Mouse (Mus musculus) lung, postnatal 25 days (tissue): ENCODE data around the gene Ppp1r12b.
A peak's percentile ranks its signal among the peaks of the same experiment; 100 is the strongest.

Experiments
- DNase-seq: peaks from one replicate; pipeline ENCODE4 v3.0.0; 2022; ENCODE audit warnings: low spot score

The Ppp1r12b gene

DNA sequence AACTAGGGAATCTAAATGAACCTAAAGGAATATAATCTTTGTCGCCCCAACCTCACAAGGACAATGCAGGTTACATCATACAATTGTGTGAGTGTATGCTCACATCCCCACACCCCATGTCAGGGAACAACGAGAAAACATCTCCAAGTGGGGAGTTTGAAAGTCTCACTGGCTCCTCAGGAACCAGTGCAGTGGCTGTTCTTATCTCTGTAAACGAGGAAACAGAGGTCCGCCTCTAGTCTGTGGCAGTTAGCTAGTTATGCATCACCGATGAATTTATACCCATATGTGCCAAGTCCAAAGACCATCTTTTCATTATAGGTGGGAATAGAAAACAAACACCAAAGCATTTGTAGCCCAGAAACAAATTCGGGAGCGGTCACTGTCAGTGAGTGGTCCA is 194.2 kb downstream of the Ppp1r12b start:
- DNase-seq: no peak

DNA sequence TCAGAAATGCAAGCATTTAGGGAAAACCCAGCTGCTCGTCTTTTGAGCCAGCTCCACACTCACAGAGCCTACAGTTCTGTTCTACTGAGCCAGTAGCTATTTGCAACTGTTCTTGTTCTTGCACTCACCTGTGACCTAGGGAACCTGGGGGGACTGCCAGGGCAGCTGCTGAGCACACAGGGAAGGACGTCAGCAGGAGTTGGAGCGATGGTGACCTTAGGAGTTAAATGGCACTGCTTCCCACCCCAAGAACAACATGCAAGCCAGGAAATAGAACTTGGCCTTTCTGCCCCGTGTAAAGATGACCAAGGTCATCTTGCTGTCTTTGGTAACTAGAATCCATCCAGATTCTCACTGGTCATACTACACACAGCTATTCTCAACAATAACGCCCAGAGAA is 195.1 kb downstream of the Ppp1r12b start:
- DNase-seq: no peak

DNA sequence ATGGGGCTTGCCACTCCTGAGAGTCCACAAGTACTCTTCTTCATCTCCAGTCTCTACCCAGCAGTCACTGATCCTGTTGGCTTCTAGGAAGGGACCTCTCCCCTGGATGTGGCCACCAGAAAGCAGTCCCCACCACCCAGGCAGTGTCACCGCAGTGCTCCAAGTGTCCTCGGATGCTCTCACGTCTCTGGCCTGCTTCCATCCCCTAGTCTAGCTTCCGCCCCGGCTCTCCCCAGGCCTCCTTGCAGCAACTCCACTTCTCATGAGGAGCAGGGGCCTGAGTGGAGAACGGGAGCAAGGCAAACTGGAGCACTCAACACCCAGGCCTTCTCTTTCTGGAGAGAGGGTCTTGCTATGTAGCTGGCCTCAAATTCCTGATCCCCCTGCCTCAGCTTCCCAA is 196.6 kb downstream of the Ppp1r12b start:
- no peak for DNase-seq

DNA sequence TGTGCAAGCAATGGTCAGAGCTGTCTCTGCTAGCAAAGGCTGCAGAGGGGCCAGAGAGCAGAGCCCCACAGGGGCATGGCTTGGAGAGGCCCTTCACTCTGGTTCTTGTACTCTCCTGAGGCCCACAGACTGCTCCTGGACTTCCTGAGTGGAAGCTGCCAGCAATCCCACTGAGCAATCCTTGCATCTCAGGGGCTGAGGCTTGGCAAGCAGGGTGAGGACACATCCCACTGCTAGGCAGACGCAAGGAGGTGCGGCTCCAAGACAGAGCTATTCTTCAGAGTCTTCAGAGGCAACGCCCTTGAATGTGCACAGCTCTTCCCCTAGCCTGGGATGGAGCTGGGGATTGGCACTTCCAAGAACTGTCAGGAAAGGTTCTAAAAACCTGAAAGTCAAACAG is 198.5 kb downstream of the Ppp1r12b start:
- no peak for DNase-seq

DNA sequence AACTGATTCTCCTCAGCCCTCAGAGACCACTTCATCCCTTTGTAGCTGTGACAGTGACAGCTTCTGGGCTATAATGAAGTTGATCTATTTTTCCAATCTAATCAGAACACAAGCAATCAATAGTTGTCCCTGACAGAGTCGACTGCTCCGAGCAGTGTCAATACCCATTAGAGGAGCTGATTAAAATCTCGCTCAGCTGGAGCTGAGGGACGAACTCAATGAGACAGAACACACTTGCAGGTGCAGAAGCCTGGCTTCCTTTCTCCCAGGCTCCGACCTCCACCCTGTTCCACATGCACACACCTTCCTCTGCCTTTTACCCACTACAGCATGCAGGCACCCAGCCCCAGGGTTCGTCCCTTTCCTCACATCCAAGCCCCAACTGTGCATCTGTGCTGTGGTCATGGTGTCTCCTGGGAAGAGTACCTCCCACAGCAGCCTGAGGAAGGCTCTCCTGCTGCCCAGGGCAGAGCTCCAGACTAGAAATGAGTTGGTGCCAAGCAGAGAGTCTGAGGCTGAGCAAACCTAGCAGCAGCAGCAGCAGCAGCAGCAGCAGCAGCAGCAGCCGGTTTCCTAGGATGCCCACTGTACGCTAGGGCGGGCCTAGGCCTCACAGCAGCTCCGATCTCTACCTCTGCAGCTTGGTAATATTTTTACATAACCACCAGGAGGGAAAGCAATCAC is 199.4 kb downstream of the Ppp1r12b start:
- DNase-seq: no peak

DNA sequence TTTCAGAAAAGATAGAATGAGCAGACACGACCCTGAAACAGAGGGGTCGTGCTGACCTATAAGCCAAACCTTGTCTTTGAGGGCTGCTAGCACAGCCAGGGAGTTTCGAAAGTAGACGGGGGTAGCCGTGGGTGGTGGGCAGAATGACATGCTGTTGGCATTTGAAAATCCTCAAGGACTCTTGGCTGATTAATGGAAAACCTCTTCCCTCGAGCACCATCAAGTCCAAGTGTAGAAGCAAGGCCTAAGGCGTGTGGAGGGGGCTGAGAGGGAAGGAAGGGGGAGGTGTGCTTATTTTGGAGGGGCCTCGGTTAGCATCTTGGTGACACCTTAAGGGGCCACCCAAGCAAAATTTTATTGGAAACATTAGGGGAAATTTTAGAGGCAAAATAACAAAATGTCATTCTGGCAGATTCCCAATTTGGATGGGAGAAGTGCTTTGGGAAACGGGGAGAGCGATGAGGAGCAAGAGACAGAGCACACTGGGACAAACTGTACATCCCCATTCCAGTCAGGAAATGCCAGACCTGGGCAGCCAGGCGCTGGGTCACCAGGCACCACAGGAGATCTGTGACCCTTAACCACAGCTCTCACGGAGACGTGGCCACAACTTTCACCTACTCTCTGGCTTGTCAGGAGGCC is 200.1 kb downstream of the Ppp1r12b start:
- no peak for DNase-seq

DNA sequence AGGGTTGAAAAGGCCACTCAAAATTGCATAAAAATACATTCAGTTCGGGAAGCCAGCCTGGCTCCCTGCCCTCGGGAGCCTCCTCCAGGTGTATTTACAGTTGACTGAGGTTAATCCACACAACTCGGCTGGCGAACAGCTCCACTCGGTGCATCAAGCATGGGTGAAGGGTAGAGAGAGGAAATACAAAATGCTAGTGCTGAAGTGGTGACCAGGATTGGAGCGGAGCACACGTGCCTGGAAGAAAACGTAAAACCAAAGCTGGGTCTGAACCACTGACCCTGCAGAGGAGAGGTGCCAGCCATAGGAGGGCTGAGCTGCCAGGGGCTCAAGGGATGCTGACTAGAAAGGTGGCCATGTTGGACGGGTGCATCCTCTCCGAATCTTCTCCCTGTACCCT is 200.9 kb downstream of the Ppp1r12b start:
- DNase-seq: no peak

DNA sequence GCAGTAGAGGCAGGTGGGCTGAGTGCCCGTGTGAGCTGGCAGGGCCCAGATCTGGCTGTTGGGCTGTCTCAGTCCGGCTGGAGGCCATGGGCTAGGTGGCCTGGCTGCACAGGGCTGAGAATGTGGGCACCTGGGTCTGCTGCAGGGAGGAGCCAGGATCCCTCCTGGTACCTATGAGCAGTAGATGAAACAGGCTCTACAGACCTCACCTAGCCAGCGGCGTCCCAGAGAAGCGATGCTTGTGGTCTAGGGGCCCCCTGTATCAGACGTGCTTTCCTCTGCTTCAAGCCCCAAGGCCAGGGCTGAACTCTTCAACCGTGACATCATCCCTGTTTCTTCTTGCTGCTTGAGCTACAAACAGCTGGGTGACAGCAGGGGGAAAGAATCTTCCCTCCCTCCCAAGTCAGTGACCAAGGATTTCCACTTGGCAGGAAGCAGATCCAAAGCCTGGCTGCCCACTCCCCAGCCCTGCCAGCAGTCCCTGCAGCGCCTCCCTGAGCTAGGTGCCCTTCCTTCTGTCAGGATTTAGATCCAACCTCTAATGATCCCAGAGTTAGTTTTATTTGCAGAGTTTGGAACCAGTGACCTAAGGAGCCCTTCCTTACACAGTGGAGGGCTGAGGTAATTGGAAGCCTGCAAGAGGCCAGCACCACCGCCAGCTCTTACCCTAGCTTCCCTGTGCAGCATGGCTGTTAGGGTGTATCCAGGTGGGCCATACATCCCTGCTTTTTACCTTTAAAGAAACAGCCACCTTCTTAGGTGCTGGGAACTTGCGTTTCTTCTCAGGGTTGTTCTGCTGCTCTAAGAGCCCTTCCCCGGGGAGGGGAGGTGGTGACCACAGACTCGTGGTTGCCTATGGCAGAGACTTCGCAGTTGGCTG is 201.8 kb downstream of the Ppp1r12b start:
- DNase-seq: peak; percentile 42

DNA sequence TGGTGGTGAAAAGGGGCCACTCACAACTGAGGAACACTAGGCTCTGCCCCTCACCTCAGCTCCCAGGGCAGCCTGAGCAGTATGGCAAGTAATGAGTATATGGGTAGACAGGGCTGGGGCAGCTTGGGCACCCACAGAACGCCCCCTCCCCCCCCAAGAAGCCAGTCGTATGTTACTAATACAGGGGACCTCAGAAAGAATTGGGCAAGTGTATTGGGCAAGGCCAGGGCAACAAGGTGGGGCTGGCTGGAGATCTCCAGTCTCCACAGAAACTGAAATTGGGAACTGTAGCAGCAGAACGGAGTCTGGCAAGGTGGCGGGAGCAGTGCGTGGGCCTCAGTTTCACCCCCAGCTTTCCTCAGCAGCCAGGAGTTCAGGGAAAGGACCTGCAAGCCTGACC is 203.3 kb downstream of the Ppp1r12b start:
- no peak for DNase-seq

DNA sequence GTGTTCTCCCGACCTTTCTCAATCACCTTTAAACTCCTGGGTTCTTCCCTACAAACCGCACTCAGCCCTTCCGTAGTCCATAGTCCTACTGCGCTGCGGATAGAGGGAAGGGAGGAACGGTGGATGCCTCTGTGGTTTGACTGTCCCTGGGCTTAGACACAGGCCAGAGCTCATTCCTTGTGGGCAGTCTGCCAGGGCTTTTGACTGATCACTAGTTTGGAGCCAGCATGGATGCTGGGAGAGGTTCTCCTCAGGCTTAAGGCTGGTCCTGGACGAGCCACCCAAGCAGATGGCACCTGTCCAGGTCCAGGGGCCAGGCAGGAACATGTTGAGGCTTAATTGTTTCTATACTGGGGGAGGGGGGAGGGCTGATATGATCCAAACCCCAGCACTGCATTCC is 205.9 kb downstream of the Ppp1r12b start:
- DNase-seq: no peak

DNA sequence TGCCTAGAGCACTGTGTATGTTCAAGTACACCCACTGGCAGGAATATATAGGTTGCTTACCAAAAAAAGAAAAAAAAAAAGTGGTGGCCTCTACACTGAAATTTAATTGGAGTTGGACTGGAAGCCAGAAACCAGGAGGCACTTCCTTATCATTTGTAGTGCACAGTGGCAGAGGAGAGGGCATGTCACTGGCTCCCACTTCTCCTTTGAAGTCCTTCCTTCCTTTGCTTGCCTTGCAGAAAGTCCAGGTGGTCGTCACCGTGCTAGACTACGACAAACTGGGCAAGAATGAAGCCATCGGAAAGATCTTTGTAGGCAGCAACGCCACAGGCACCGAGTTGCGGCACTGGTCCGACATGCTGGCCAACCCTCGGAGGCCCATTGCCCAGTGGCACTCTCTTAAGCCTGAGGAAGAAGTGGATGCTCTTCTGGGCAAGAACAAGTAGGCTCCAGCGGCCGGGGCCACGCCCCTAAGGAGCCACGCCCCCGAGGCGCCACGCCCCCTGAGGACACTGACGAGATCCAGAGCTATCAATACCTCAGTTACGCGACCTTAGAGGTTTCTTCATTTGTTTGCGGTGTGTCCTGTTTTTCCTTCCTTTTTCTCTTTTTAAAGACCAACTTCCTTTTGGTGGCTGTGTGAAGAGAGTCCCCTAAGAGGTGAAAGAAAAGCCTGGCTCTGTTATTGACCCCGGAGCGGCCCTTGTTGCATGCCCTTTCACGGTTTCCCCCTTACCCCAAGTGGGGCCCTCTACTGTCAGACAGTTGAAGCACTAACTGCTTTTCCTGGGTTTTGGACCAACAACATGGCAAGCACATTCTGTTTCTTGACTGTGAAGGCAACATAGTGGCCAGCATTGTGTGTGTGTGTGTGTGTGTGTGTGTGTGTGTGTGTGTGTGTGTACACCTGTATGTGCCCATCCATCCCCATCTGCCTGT is 208.2 kb downstream of the Ppp1r12b start:
- peak; percentile 53 for DNase-seq

DNA sequence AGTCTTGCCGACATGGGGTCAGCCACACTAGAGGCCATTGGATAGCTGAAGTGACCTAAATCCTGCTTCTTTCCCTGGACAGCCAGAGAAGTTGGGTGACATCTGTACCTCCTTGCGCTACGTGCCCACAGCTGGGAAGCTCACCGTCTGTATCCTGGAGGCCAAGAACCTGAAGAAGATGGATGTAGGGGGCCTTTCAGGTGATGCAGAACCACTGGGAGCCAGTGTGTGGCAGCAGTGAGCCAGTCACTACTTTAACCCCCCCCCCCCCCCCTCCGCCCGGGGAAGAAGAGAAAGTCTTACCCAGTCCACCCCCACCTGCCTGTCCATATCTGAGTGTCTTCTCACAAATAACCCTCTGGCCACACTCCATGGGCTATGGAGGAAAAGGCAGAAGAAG is 210.1 kb downstream of the Ppp1r12b start:
- DNase-seq: no peak

DNA sequence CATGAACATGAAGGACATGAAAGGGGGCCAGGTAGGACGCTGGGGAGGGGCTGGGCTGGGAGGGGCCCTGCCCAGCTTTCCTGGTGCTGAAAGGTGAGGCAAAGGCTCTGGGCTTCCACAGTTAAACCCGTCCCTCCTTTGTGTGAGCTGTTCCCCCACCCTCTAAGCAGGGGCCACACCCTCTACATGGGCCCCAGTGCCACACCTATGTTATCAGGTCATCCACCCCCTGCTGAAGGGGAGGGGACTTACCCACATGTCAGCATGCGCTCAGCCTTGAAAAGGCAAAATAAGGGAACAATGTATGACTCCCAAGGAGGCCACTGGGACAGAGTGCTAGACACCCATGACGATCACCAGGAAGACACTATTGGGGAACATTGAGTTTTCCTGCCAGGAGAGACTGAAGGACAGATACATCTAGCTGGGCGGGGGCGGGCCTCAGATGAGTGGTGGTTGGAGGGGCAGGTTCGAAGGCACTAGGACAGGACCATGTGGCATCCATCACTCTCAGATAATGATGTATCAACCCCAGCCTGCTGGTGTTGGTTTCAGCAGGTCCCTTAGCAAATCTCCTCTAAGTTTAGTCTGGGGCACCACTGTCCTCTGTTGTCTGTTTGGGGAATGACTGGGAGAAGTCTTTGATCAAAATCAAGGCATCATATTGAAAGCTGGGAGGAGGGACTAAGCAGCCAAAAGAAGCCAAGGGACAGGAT is 213.6 kb downstream of the Ppp1r12b start:
- no peak for DNase-seq

DNA sequence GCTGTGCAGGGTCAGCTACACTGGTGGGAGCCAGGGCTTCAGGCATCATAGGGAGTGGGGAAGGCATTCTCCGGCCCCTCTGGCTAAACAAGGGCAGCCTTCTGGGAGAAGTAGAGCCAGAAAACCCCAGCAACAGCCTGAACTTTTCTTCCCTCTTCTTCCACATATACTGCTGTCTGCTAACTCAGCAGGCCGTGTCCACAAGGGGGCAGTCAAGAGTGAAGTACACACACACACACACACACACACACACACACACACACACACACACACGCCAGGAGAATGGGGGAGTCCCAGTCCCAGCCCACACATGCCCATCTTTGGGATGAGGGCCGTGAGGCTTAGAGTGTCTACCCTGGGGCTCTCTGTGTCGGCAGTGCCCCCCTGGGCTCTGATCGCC is 214.3 kb downstream of the Ppp1r12b start:
- no peak for DNase-seq

DNA sequence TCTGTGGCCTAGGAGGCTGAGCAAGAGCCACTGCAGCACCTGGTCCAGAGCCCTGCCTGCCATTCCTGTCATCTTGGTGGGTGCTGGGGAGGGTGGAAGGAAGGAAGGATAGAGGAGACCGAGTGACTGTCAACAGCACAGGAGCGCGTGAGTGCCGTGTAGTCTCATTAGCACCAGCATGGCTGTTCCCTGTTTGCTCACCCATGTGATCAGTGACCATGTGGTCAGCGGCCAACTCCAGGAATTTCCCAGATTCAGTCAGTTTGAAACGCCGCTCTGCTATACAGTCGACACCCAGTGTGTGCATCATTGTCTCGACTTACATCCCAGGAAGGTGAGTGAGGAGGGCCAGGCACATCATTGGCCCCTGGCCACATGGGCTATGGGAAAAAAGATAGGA is 218.3 kb downstream of the Ppp1r12b start:
- no peak for DNase-seq

DNA sequence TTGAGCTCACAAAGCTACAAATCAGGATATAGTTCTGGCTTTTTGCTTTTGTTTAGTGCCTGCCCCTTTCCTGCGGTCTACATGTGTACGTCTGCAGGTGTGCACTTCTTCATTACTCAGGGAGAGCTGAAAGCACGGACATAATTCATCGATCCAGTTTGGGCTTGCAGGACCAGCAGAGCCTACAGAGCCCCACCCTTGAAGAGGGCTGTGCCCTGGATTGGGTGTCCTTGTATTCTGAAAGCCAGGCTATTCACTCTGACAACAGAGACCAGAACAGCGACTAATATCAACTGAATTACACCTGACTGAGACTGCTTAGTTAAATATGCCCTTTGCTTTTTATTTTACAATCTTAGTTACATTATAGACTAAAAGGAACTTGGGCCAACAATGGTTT is 222.1 kb downstream of the Ppp1r12b start:
- DNase-seq: no peak

DNA sequence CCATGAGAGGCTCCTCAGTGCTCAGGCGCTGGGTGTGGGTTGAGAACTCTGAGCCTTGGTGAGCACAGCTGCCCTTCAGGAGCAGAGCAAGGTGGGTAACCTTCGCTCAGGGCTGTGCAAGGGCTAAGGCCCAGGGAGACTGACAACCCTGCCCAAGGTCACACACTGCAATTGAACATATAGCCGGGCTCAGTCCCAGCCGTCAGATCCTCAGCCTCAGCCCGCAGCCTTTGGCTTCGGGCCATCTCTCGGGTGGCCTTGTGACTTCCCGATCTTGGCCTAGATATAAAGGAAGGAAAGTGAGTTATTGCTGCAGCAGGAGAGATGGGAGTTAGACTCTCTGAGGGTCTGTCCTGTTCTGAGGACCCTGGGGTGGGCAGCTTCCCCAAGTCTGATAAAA is 228.5 kb downstream of the Ppp1r12b start:
- DNase-seq: no peak

DNA sequence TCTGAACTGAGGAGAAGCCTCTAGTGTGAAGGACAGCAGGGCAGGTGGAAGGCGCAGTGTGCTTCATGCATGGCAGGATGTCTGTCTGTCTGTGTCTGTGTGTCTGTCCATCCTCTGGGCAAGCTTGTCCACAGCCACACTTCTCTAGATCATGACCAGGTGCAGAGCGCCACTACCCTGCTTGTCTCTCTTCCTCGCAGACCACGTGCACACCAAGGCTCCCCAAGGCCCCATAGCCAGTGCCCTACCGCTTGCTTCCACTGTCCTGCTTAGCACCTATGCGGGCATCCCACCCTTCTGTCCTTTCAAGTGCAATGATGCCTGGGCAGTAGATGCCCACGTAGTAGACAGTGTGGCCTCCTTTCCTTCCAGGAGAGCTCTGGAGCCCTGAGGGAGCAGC is 229.3 kb downstream of the Ppp1r12b start:
- no peak for DNase-seq

DNA sequence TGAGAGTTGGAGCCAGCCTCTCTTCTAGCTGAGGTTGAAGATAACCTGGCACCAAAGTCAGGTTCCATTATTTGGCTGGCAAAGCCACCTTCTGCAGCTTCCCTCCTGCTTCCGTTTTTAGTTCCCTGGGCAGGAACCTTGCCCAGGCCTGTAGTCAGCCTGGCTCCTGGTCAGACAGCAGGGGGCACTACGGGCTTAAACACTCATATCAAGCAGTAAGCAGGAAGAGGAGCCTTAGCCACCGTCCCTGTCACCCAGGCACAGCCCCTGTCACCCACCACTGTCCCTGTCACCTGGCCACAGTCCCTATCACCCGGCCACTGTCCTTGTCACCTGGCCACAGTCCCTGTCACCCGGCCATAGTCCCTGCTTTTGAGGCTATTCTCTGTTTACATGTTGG is 230.5 kb downstream of the Ppp1r12b start:
- peak; percentile 42 for DNase-seq

DNA sequence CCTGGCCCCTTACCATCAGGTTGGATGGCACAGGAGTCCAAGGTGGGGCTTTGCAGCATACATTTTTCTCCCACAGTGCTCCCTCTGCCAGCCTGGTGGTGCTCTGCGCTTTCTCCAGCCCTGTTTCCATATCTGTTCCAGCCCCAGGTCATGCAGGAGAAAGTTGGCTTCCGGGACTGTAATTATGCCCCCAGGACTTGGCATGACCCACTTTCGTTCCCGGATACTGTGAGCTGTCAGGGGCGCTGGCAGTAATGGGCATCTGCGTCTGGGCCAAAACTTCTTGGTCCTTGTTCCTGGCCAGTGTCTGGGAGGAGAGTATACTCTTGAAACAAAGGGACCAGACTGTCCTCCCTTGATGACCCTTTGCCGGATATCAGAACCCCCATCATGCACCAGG is 232.9 kb downstream of the Ppp1r12b start:
- no peak for DNase-seq

DNA sequence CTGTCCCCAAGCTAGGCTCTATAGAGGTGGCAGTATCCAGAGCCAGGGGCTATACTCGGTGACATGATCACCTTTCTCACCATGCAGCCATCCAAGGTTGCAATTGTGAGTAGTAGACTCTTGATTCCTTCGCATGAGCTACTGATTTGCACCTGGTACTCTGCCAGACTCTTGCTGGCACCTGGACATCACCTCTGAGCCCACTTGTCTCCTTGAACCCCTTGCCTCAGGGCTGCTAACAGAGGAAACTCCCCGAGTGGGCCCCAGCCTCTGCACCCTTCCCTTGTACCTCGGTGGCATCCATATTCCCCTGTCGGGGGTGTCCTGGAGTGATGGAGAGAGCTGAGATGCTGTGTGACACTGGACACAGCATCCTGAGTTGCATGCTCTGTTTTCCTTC is 234.3 kb downstream of the Ppp1r12b start:
- DNase-seq: no peak
